Comparison of ENCODE assay signal across 33 mouse cellular contexts in genomic region chr8:123902653-123903052, GRCm38 (mm10). TPM values are rescaled to one million over a fixed set of nuclear protein-coding genes. Genes with fewer than 3 reads are reported as not detected.
DNase-seq lines count a peak whose midpoint lies in the region; ATAC-seq and TF ChIP-seq lines count a peak whose summit lies in the region.
"Had no signal": no experiment of that assay in that cellular context is flagged by ENCODE, and none has a peak within 500 bp of the region (broad histone marks: within the 10 kb centered on the region; RNA-seq: fewer than 3 reads in every experiment).

No protein-coding gene starts in this region.

- no peaks in the 10 kb centered on the region for H3K4me1 ChIP-seq in intestine, postnatal 0 days (replicated peaks; ENCODE audit: control insufficient read depth, insufficient read depth, low read length)
- H3K4me1 ChIP-seq in intestine, embryonic 16.5 days (ENCODE audit: control insufficient read depth, insufficient read depth, low read length): no peaks in the 10 kb centered on the region
- H3K4me1 ChIP-seq: embryonic facial prominence, embryonic 12.5 days; forebrain, embryonic 15.5 days; heart, embryonic 13.5 days; hindbrain, embryonic 10.5 days; hindbrain, embryonic 15.5 days; limb, embryonic 13.5 days; lung, embryonic 15.5 days; megakaryocyte, embryonic 14.5 days; neural tube, embryonic 15.5 days had no signal

- H3K36me3 ChIP-seq in intestine, postnatal 0 days (ENCODE audit: control insufficient read depth, insufficient read depth): peaks cover 49% of the 10 kb centered on the region
- peaks cover 6% of the 10 kb centered on the region for H3K36me3 ChIP-seq in intestine, embryonic 16.5 days (ENCODE audit: control insufficient read depth, insufficient read depth, low read length)

- 83% methylated on average over 7 of the region's 7 CpGs for WGBS in intestine, postnatal 0 days
- 83% methylated on average over 7 of the region's 7 CpGs for WGBS in intestine, embryonic 16.5 days

- TF ChIP-seq CTCF in intestine, postnatal 0 days (IDR thresholded peaks at IDR 0.05; ENCODE audit: low read depth): 0 out of 2 replicates have a peak, but pooled peaks have one; percentile 3

- no peak overlapping the region for H3K27ac ChIP-seq in intestine, postnatal 0 days (ENCODE audit: low read depth, low read length)
- H3K27ac ChIP-seq in intestine, embryonic 16.5 days (ENCODE audit: low read length): no peak overlapping the region
- H3K27ac ChIP-seq: embryonic facial prominence, embryonic 12.5 days; forebrain, embryonic 15.5 days; heart, adult 2 months; heart, embryonic 13.5 days; hindbrain, embryonic 10.5 days; hindbrain, embryonic 15.5 days; layer of hippocampus, adult 2 months; left cerebral cortex, adult 2 months; limb, embryonic 13.5 days; liver, embryonic 14.5 days; lung, embryonic 15.5 days; neural tube, embryonic 15.5 days had no signal

- H3K4me2 ChIP-seq in intestine, postnatal 0 days (replicated peaks; ENCODE audit: low read depth): no peak overlapping the region
- no peak overlapping the region for H3K4me2 ChIP-seq in intestine, embryonic 16.5 days (ENCODE audit: low read depth, low read length)
- H3K4me2 ChIP-seq: embryonic facial prominence, embryonic 12.5 days; forebrain, embryonic 15.5 days; heart, embryonic 13.5 days; hindbrain, embryonic 15.5 days; limb, embryonic 13.5 days; lung, embryonic 15.5 days; neural tube, embryonic 15.5 days had no signal

- H3K27me3 ChIP-seq in intestine, postnatal 0 days (replicated peaks; ENCODE audit: control insufficient read depth, insufficient read depth, low read length): no peaks in the 10 kb centered on the region
- H3K27me3 ChIP-seq in intestine, embryonic 16.5 days (replicated peaks; ENCODE audit: control insufficient read depth, insufficient read depth, low read length): no peaks in the 10 kb centered on the region
- H3K27me3 ChIP-seq: embryonic facial prominence, embryonic 12.5 days; forebrain, embryonic 15.5 days; heart, embryonic 13.5 days; hindbrain, embryonic 15.5 days; lung, embryonic 15.5 days; megakaryocyte, embryonic 14.5 days had no signal

- no peak for ATAC-seq in intestine, postnatal 0 days
- ATAC-seq in intestine, embryonic 16.5 days: no peak
- ATAC-seq in megakaryocyte, adult 5-6 weeks (ENCODE audit: poor library complexity, severe bottlenecking): no peak
- ATAC-seq: forebrain, embryonic 15.5 days; inflammation-experienced regulatory T-cells, adult 6 months had no signal

- H3K9me3 ChIP-seq in intestine, postnatal 0 days (ENCODE audit: control insufficient read depth): no peaks in the 10 kb centered on the region
- no peaks in the 10 kb centered on the region for H3K9me3 ChIP-seq in intestine, embryonic 16.5 days (ENCODE audit: control insufficient read depth, low read length)
- H3K9me3 ChIP-seq: embryonic facial prominence, embryonic 12.5 days; forebrain, embryonic 15.5 days; heart, embryonic 13.5 days; hindbrain, embryonic 10.5 days; hindbrain, embryonic 15.5 days; limb, embryonic 13.5 days; lung, embryonic 15.5 days; megakaryocyte, embryonic 14.5 days; neural tube, embryonic 15.5 days had no signal

- no peak overlapping the region for H3K9ac ChIP-seq in intestine, postnatal 0 days (ENCODE audit: low read depth, low read length)
- H3K9ac ChIP-seq in intestine, embryonic 16.5 days (ENCODE audit: low read depth, low read length): no peak overlapping the region
- H3K9ac ChIP-seq: embryonic facial prominence, embryonic 12.5 days; forebrain, embryonic 15.5 days; heart, embryonic 13.5 days; hindbrain, embryonic 15.5 days; limb, embryonic 13.5 days; liver, embryonic 14.5 days; lung, embryonic 15.5 days; neural tube, embryonic 15.5 days had no signal

- DNase-seq in 3T3-L1 (ENCODE audit: low read depth, low spot score) (peak; percentile 11), MN1 (ENCODE audit: low spot score) (peak; percentile 96)
- peak; percentile 66 for DNase-seq in adrenal gland, postnatal 14 days
- no peak for DNase-seq in heart, adult 8-10 months (ENCODE audit: low spot score)
- no peak for DNase-seq in ovary, postnatal 36 days (ENCODE audit: low spot score)
- DNase-seq: B cell, adult 2 months; cerebellum, adult 18-20 months; cerebellum, postnatal 14 days; heart, adult 2 months; heart, postnatal 10 days; kidney, adult 2 months; kidney, postnatal 36 days; midbrain, embryonic 14.5 days; right cerebral cortex, adult 18-20 months; thymus, adult 2 months; thymus, postnatal 36 days had no signal

- no peak overlapping the region for H3K4me3 ChIP-seq in intestine, postnatal 0 days (ENCODE audit: low read depth, low read length)
- no peak overlapping the region for H3K4me3 ChIP-seq in intestine, embryonic 16.5 days (ENCODE audit: low read length)
- H3K4me3 ChIP-seq: embryonic facial prominence, embryonic 12.5 days; forebrain, embryonic 15.5 days; heart, adult 2 months; heart, embryonic 13.5 days; hindbrain, embryonic 10.5 days; hindbrain, embryonic 15.5 days; layer of hippocampus, adult 2 months; left cerebral cortex, adult 2 months; limb, embryonic 13.5 days; lung, embryonic 15.5 days; megakaryocyte, embryonic 14.5 days; neural tube, embryonic 15.5 days had no signal

RNA-seq across cellular contexts. Expression of gene Acta1, which starts 8.1 kb away (rescaled TPM):
- 2.7 and 7.6 TPM in 2 replicates for polyA plus RNA-seq in intestine, postnatal 0 days (2015; fragmentation: Nextera tagmentation; extraction: Ambion mirVana)
- 11.1 and 14.3 TPM in 2 replicates for polyA plus RNA-seq in intestine, embryonic 16.5 days (2015; fragmentation: Nextera tagmentation; extraction: Ambion mirVana)
- total RNA-seq in adrenal gland, postnatal 14 days (2021): 1.4 and 1.5 TPM in 2 replicates
- total RNA-seq in megakaryocyte, adult 5-6 weeks (2015): not detected in 2 replicates
- total RNA-seq in megakaryocyte, adult 5-6 weeks (2017): not detected in 2 replicates
- total RNA-seq in heart, adult 8-10 months (2022): 100 to 1,000 TPM; 223 to 647 (median 436) TPM
- total RNA-seq: monocyte, adult 5-6 weeks had no signal

RNA-seq across cellular contexts. Expression of gene Ccsap, which starts 42.6 kb away (rescaled TPM):
- 1.5 and 1.8 TPM in 2 replicates for polyA plus RNA-seq in intestine, postnatal 0 days (2015; fragmentation: Nextera tagmentation; extraction: Ambion mirVana)
- 2.3 and 2.7 TPM in 2 replicates for polyA plus RNA-seq in intestine, embryonic 16.5 days (2015; fragmentation: Nextera tagmentation; extraction: Ambion mirVana)
- total RNA-seq in adrenal gland, postnatal 14 days (2021): 3.8 and 4.1 TPM in 2 replicates
- 8.0 and 9.2 TPM in 2 replicates for total RNA-seq in megakaryocyte, adult 5-6 weeks (2015)
- total RNA-seq in megakaryocyte, adult 5-6 weeks (2017): 11.1 and 11.7 TPM in 2 replicates
- 1 to 10 TPM in 1 of 4 experiments, under 1 TPM in 3; 0.44 to 1.4 (median 0.87) TPM for total RNA-seq in heart, adult 8-10 months (2022)

RNA-seq across cellular contexts. Expression of gene Nup133, which starts 46.4 kb away (rescaled TPM):
- 7.7 and 8.5 TPM in 2 replicates for polyA plus RNA-seq in intestine, postnatal 0 days (2015; fragmentation: Nextera tagmentation; extraction: Ambion mirVana)
- polyA plus RNA-seq in intestine, embryonic 16.5 days (2015; fragmentation: Nextera tagmentation; extraction: Ambion mirVana): 24.4 and 26.4 TPM in 2 replicates
- 15.3 and 16.5 TPM in 2 replicates for total RNA-seq in adrenal gland, postnatal 14 days (2021)
- total RNA-seq in megakaryocyte, adult 5-6 weeks (2015): 10.9 and 15.0 TPM in 2 replicates
- total RNA-seq in megakaryocyte, adult 5-6 weeks (2017): 15.3 and 17.4 TPM in 2 replicates
- 10 to 100 TPM in 2 of 4 experiments, 1 to 10 TPM in 2; 8.4 to 11.9 (median 10.2) TPM for total RNA-seq in heart, adult 8-10 months (2022)

Comparison
In these comparisons a context has a peak if more than half of its experiments do, and no peak if none do; other contexts are left out.
1. DNase-seq: peak in 3T3-L1 (single experiment), MN1 (single experiment) and adrenal gland, postnatal 14 days (single experiment); none in heart, adult 8-10 months (single experiment) and ovary, postnatal 36 days (single experiment).
2. RNA of gene Acta1, which starts 8.1 kb away (total RNA-seq): 223 to 647 TPM in heart, adult 8-10 months; 1.4 to 1.5 TPM in adrenal gland, postnatal 14 days and not detected in megakaryocyte, adult 5-6 weeks; every median in the first group is over 10 times any median in the second.